Mouse (Mus musculus) cortical plate, adult 2 months (tissue): ENCODE measurements around the gene Tbc1d10a. TPM values are rescaled to one million over a fixed set of nuclear protein-coding genes. Genes with fewer than 3 reads are reported as not detected.
"Not testable (repeated sequence)": the region's sequence is repeated elsewhere in the genome, so short reads cannot be mapped to it uniquely, and the experiment has no call there.

Experiments used
- H3K27ac ChIP-seq: fragments of 200-500 bp; 2 replicates; pipeline ENCODE4 v1.5.1; 2012; ENCODE audit warnings: low read length, control low read depth, inconsistent platforms; ENCODE audit not compliant: insufficient read depth
- H3K4me1 ChIP-seq: fragments of 200-500 bp; 2 replicates; pipeline ENCODE4 v1.6.1; 2011; ENCODE audit warnings: low read length; ENCODE audit not compliant: control insufficient read depth, insufficient read depth
- H3K4me3 ChIP-seq: fragments of 200-500 bp; 2 replicates; pipeline ENCODE4 v1.5.1; 2011; ENCODE audit warnings: mild to moderate bottlenecking, low read length, control low read depth; ENCODE audit not compliant: insufficient read depth
- CTCF ChIP-seq: fragments of 200-500 bp; IDR thresholded peaks from 2 replicates; pipeline ENCODE4 v1.5.1; 2011; ENCODE audit warnings: mild to moderate bottlenecking, control low read depth, low read length; ENCODE audit not compliant: insufficient read depth; ENCODE audit errors: extremely low read depth
- POLR2A ChIP-seq: fragments of 200-500 bp; IDR thresholded peaks from 2 replicates; pipeline ENCODE4 v1.6.1; 2011; ENCODE audit warnings: mild to moderate bottlenecking, low read length, control low read depth; ENCODE audit not compliant: insufficient read depth; ENCODE audit errors: extremely low read depth
- polyA plus RNA-seq: library from polyadenylated mRNA; depleted of rRNA; stranded (reverse); fragments of >200 nt; gene quantifications from 2 replicates; pipeline ENCODE4 v1.2.3, GENCODE M21; 2012

The Tbc1d10a gene
- polyA plus RNA-seq, 1 experiment, result 49.6 TPM

DNA sequence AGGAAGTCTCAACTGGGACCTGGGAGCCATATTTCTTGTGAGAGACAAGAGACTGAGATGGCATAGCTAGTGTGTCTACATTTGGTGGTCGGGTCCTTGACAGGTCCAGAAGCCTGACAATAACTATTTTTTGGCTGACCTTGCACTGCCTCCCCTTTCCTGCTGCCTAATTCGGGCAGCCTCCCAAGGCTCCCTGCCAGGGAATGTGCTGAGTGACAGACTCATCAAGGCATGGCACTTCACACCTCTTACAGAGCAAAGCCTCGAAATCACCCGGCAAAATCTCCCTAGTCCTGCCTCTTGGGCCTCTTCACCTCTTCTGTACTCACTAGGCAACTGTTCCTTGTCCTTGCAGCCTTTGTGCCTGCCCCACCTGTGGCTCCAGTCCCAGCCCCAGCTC is 8.9 kb upstream of the Tbc1d10a start:
- Histone ChIP-seq H3K4me3 (no peak overlapping the region), H3K4me1 (peaks cover 2% of the 10 kb centered on the region; the same call in 1 of the 2 replicates), H3K27ac (no peak overlapping the region)
- TF ChIP-seq CTCF (no peak), POLR2A (no peak)

GRCm38 (mm10) chr11:4182061-4182460 is 4.5 kb upstream of the Tbc1d10a start:
- no peak overlapping the region; the same call in 1 of the 2 replicates for H3K27ac ChIP-seq
- no peak overlapping the region for H3K4me3 ChIP-seq
- TF ChIP-seq CTCF (no peak), POLR2A (no peak)
- H3K4me1 ChIP-seq, result peaks cover 6% of the 10 kb centered on the region; the same call in 1 of the 2 replicates

GRCm38 (mm10) chr11:4183511-4183910 is 3.1 kb upstream of the Tbc1d10a start:
- no peak overlapping the region for H3K4me3 ChIP-seq
- TF ChIP-seq CTCF (no peak), POLR2A (no peak)
- H3K27ac ChIP-seq, result peak overlapping the region; percentile 83
- peaks cover 9% of the 10 kb centered on the region; the same call in 1 of the 2 replicates for H3K4me1 ChIP-seq

- no peak overlapping the region for H3K4me3 ChIP-seq
- H3K4me1 ChIP-seq, result peaks cover 10% of the 10 kb centered on the region; the same call in 1 of the 2 replicates
- TF ChIP-seq POLR2A, result no peak
- no peak for TF ChIP-seq CTCF
- H3K27ac ChIP-seq, result peak overlapping the region; percentile 81
Measured at GRCm38 (mm10) chr11:4184251-4184952, 2.2 kb upstream of the Tbc1d10a start.

DNA sequence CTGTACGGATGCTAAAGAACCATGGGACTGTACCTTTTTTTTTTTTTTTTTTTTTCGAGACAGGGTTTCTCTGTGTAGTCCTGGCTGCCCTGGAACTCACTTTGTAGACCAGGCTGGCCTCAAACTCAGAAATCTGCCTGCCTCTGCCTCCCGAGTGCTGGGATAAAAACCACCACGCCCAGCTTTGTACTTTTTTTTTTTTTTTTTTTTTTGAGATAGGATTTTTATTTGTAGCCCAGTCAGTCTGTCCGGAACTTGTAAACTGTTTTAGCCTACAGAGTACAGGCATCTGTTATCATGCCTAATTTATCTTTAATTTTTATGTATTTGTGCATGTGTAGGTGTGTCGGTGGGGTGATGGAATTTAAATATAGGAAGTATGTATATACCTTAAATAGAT is 1.1 kb upstream of the Tbc1d10a start:
- not testable (repeated sequence) for H3K27ac ChIP-seq, H3K4me3 ChIP-seq
- peaks cover 13% of the 10 kb centered on the region for H3K4me1 ChIP-seq

DNA sequence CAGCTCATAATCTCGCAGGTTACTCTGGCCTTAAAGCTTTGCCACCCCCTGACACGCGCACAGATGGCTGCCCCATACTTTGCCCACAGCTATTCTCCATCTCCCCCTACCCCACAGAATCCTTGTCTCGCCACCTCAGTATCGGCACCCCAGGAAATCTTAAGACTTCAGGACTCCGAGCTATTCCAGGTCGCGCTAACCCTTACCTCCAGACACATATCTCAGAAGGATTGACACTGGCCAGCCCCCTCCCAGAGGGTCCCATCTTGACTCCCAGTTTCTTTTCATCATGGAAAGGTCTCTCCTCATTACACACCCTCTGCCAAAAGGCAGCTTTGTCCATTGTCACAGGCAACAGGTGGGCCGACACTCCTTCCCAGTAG is 720 bp downstream of the Tbc1d10a start:
- TF ChIP-seq CTCF, result no peak
- TF ChIP-seq POLR2A, result no peak
- peaks cover 13% of the 10 kb centered on the region for H3K4me1 ChIP-seq
- peak overlapping the region; percentile 70; the same call in 1 of the 2 replicates for H3K27ac ChIP-seq
- peak overlapping the region; percentile 84 for H3K4me3 ChIP-seq

DNA sequence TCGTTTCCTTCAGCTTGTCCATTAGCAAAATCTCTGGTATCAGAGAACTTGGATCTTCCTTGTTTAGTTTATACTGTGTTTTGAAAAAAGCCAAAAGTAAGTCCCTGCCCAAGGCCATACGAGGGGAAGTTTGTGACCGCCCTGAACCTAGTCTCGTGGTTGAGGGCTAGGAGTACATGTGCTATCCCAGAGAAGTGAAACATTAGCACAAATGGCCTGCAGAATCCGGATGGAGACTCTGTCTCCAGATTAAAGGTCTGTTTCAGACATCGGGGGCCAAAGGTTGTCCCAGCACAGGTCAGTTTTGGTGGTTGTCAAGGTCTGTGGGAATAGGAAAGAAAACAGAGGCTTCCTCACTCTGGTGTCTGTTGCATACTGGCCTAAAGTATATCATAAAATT is 2.6 kb downstream of the Tbc1d10a start:
- Histone ChIP-seq H3K4me3 (no peak overlapping the region), H3K27ac (no peak overlapping the region), H3K4me1 (peaks cover 12% of the 10 kb centered on the region)
- no peak for TF ChIP-seq CTCF
- TF ChIP-seq POLR2A, result no peak

- Histone ChIP-seq H3K27ac (no peak overlapping the region), H3K4me3 (no peak overlapping the region), H3K4me1 (peaks cover 12% of the 10 kb centered on the region)
- TF ChIP-seq POLR2A, result no peak
Measured at GRCm38 (mm10) chr11:4190677-4191076, 4.1 kb downstream of the Tbc1d10a start.

GRCm38 (mm10) chr11:4192757-4193156 is 6.2 kb downstream of the Tbc1d10a start:
- TF ChIP-seq POLR2A (no peak), CTCF (no peak)
- no peak overlapping the region for H3K4me3 ChIP-seq
- H3K27ac ChIP-seq, result no peak overlapping the region
- peaks cover 10% of the 10 kb centered on the region for H3K4me1 ChIP-seq

DNA sequence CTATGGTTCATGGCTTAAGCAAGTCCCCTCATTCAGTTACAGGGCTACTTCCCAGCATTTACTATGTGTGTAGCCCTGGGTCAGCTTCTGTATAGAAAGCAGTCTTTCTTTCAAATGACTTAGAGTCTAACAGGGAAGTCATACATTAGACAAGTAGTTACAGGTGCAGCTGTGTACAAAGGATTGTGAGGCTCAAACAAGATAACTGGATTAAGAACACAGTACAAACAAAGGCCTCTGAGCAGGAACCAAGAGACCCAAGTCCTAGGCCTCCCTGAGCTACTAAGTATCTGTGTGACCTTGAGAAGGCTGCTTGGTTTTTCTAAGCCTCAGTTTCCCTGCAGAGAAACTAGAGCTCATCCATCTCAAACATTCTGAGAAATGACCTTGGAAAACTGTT is 6.8 kb downstream of the Tbc1d10a start:
- peaks cover 9% of the 10 kb centered on the region for H3K4me1 ChIP-seq
- H3K4me3 ChIP-seq, result no peak overlapping the region
- H3K27ac ChIP-seq, result no peak overlapping the region
- TF ChIP-seq POLR2A (no peak), CTCF (no peak)

DNA sequence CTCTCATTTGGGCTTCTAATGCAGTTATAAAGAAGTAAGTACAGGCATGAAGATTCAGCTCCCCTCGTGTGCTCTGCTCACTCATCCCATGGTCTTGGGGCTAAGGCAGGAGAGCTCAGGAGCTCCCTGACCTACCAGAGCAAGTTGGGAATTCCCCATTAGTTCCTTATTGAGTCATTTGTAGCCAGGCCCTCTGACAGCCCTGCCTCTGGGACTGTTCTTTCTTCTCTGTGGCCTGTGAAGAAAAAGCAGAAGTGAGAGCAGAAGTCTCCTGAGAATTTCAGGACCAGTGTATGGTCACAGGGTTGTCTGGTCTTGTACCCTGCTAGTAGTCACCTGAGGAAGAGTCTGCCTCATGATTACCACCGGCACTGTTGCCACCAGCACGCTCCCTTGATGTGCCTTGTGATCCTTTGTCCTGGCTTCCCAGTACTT is 9.0 kb downstream of the Tbc1d10a start:
- H3K4me3 ChIP-seq, result no peak overlapping the region
- TF ChIP-seq POLR2A (no peak), CTCF (no peak)
- no peak overlapping the region for H3K27ac ChIP-seq
- H3K4me1 ChIP-seq, result peaks cover 5% of the 10 kb centered on the region
